Mouse (Mus musculus) telencephalon, adult 2 months (tissue): ENCODE results near the gene Insm2.

ENCODE experiments used
- DNase-seq: peaks from one replicate; pipeline ENCODE4 v3.0.0-alpha.2; 2011; ENCODE audit warnings: low read depth, low spot score

Insm2 gene

GRCm38 (mm10) chr12:55604411-55604810, 5.2 kb downstream of the Insm2 start:
- no peak for DNase-seq

- no peak for DNase-seq
These were observed 8.7 kb downstream of the Insm2 start for GRCm38 (mm10) chr12:55607902-55608301.

DNA sequence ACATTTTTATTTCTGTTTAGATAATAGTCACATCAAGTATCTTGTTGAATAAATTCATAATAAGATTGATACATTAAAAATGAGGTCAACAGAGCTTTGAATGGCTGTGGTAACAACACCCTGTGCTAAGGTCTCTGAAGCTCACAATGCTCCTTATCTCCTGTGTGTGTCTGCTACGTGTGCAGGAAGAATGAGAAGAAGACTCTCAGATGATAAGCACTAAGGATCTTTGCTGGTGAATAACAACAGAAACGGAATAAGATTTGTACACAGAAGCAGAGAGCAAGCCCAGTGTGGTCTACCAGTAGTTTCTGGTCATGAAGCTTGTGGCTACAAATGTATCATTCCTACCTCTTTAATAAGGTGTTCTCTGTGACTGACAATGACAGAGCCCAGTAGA, 11.6 kb downstream of the Insm2 start:
- DNase-seq: no peak

- no peak for DNase-seq
These were observed 21.1 kb downstream of the Insm2 start for GRCm38 (mm10) chr12:55620321-55620720.

- DNase-seq: peak; percentile 26
These were observed 23.5 kb downstream of the Insm2 start for GRCm38 (mm10) chr12:55622615-55623245.

GRCm38 (mm10) chr12:55623254-55623653, 24.0 kb downstream of the Insm2 start:
- no peak for DNase-seq

- DNase-seq: no peak
These were observed 27.5 kb downstream of the Insm2 start for GRCm38 (mm10) chr12:55626711-55627110.

- DNase-seq: no peak
These were observed 48.8 kb downstream of the Insm2 start for GRCm38 (mm10) chr12:55648011-55648525.
